Mouse (Mus musculus) MEL (cell line): ENCODE data around the gene Col3a1. TPM values are rescaled to one million over a fixed set of nuclear protein-coding genes. Genes with fewer than 3 reads are reported as not detected.

Experiments
- DNase-seq: peaks from one replicate; pipeline ENCODE4 v3.0.0; 2011; ENCODE audit warnings: low read depth, low spot score
- H3K27ac ChIP-seq: 2 replicates; pipeline ENCODE4 v1.5.1; 2012; ENCODE audit warnings: low read depth, mild to moderate bottlenecking, control low read depth, low read length, moderate library complexity; ENCODE audit not compliant: control insufficient read depth
- H3K27me3 ChIP-seq, 2 experiments: fragments of 150-350 bp in 1 of 2; sonication (generic) in 1 of 2; 2 replicates each; pipeline ENCODE4 v1.6.1; 2012; ENCODE audit warnings: low read length in 2 of 2, mild to moderate bottlenecking in 2 of 2, improper control_type of control experiment in 1 of 2, moderate library complexity in 1 of 2; ENCODE audit not compliant: insufficient read depth in 2 of 2, control insufficient read depth in 1 of 2
- H3K36me3 ChIP-seq, 2 experiments: 2 replicates each; pipeline ENCODE4 v1.6.1; 2012 to 2014; ENCODE audit warnings: low read length in 2 of 2, improper control_type of control experiment in 1 of 2, inconsistent platforms in 1 of 2, mild to moderate bottlenecking in 1 of 2; ENCODE audit not compliant: insufficient read depth in 2 of 2, control insufficient read depth in 1 of 2
- H3K4me1 ChIP-seq, 2 experiments: fragments of 150-350 bp in 1 of 2; sonication (generic) in 1 of 2; 2 replicates each; pipeline ENCODE4 v1.6.1; 2012; ENCODE audit warnings: low read length in 2 of 2, improper control_type of control experiment in 1 of 2, mild to moderate bottlenecking in 1 of 2; ENCODE audit not compliant: insufficient read depth in 2 of 2, control insufficient read depth in 1 of 2
- H3K4me3 ChIP-seq, 2 experiments: fragments of 150-350 bp in 1 of 2; sonication (generic) in 1 of 2; 2 replicates each; pipeline ENCODE4 v1.5.1; 2012; ENCODE audit warnings: low read depth in 2 of 2, low read length in 2 of 2, mild to moderate bottlenecking in 2 of 2, moderate library complexity in 2 of 2, control low read depth in 1 of 2, improper control_type of control experiment in 1 of 2; ENCODE audit not compliant: control insufficient read depth in 1 of 2, insufficient read depth in 1 of 2
- H3K79me2 ChIP-seq: 2 replicates; pipeline ENCODE4 v1.6.1; 2012; ENCODE audit warnings: mild to moderate bottlenecking, low read length, moderate library complexity; ENCODE audit not compliant: control insufficient read depth, poor library complexity, insufficient read depth
- H3K9ac ChIP-seq: 2 replicates; pipeline ENCODE4 v1.6.1; 2012; ENCODE audit warnings: low read depth, mild to moderate bottlenecking, control low read depth, low read length, moderate library complexity; ENCODE audit not compliant: control insufficient read depth, poor library complexity, severe bottlenecking
- H3K9me3 ChIP-seq: fragments of 150-350 bp; sonication (generic); replicated peaks from 2 replicates; pipeline ENCODE4 v1.6.1; 2012; ENCODE audit warnings: mild to moderate bottlenecking, low read length, improper control_type of control experiment, moderate library complexity; ENCODE audit not compliant: insufficient read depth
- BHLHE40 ChIP-seq: IDR thresholded peaks from 2 replicates; pipeline ENCODE4 v1.6.1; 2012; ENCODE audit warnings: low read depth, mild to moderate bottlenecking, inconsistent platforms, low read length, improper control_type of control experiment, borderline replicate concordance
- CTCF ChIP-seq, 3 experiments: IDR thresholded peaks in 2 of 3; conservative IDR thresholded peaks in 1 of 3; 2 replicates each; pipeline ENCODE4 v1.5.1; 2011 to 2012; ENCODE audit warnings: low read length in 3 of 3, low read depth in 2 of 3, mild to moderate bottlenecking in 2 of 3, improper control_type of control experiment in 1 of 3, inconsistent platforms in 1 of 3, mixed read lengths in 1 of 3, moderate library complexity in 1 of 3; ENCODE audit not compliant: control insufficient read depth in 1 of 3, insufficient read depth in 1 of 3, poor library complexity in 1 of 3, severe bottlenecking in 1 of 3
- E2F4 ChIP-seq: IDR thresholded peaks from 2 replicates; pipeline ENCODE4 v1.6.1; 2011; ENCODE audit warnings: low read depth, low read length, improper control_type of control experiment, borderline replicate concordance
- ELF1 ChIP-seq: IDR thresholded peaks from 2 replicates; pipeline ENCODE4 v1.6.1; 2014; ENCODE audit warnings: low read depth, mild to moderate bottlenecking, inconsistent platforms, low read length, improper control_type of control experiment, moderate library complexity
- GABPA ChIP-seq: IDR thresholded peaks from 2 replicates; pipeline ENCODE4 v1.6.1; 2012; ENCODE audit warnings: low read depth, mild to moderate bottlenecking, inconsistent platforms, low read length, improper control_type of control experiment, moderate library complexity
- JUND ChIP-seq: IDR thresholded peaks from 2 replicates; pipeline ENCODE4 v1.6.1; 2011; ENCODE audit warnings: low read depth, mild to moderate bottlenecking, improper control_type of control experiment, low read length
- KAT2A ChIP-seq: conservative IDR thresholded peaks from 2 replicates; pipeline ENCODE4 v1.6.1; 2012; ENCODE audit warnings: low read depth, low read length, improper control_type of control experiment, inconsistent platforms
- MAFK ChIP-seq: IDR thresholded peaks from 2 replicates; pipeline ENCODE4 v1.6.1; 2011; ENCODE audit warnings: low read depth, mild to moderate bottlenecking, low read length, improper control_type of control experiment, borderline replicate concordance
- MAX ChIP-seq: IDR thresholded peaks from 2 replicates; pipeline ENCODE4 v1.6.1; 2011; ENCODE audit warnings: low read length, improper control_type of control experiment
- MAZ ChIP-seq: IDR thresholded peaks from 2 replicates; pipeline ENCODE4 v1.6.1; 2012; ENCODE audit warnings: low read depth, mild to moderate bottlenecking, inconsistent platforms, low read length, improper control_type of control experiment
- MXI1 ChIP-seq: IDR thresholded peaks from 2 replicates; pipeline ENCODE4 v1.6.1; 2011; ENCODE audit warnings: mild to moderate bottlenecking, low read depth, low read length, improper control_type of control experiment
- MYC ChIP-seq: IDR thresholded peaks from 2 replicates; pipeline ENCODE4 v1.6.1; 2011; ENCODE audit warnings: low read depth, mild to moderate bottlenecking, low read length, improper control_type of control experiment, moderate library complexity
- NELFE ChIP-seq: IDR thresholded peaks from 2 replicates; pipeline ENCODE4 v1.6.1; 2011; ENCODE audit warnings: low read depth, low read length, improper control_type of control experiment
- NRF1 ChIP-seq: IDR thresholded peaks from 2 replicates; pipeline ENCODE4 v1.6.1; 2014; ENCODE audit warnings: low read depth, mild to moderate bottlenecking, inconsistent platforms, low read length, improper control_type of control experiment, moderate library complexity; ENCODE audit not compliant: poor library complexity, insufficient read depth, severe bottlenecking
- POLR2A ChIP-seq, 2 experiments: IDR thresholded peaks; 2 replicates each; pipeline ENCODE4 v1.6.1; 2011 to 2012; ENCODE audit warnings: low read length in 2 of 2, mild to moderate bottlenecking in 2 of 2, control low read depth in 1 of 2, improper control_type of control experiment in 1 of 2, low read depth in 1 of 2, moderate library complexity in 1 of 2; ENCODE audit not compliant: control insufficient read depth in 1 of 2, insufficient read depth in 1 of 2, poor library complexity in 1 of 2
- POLR2AphosphoS2 ChIP-seq: IDR thresholded peaks from 2 replicates; pipeline ENCODE4 v1.6.1; 2011; ENCODE audit warnings: low read length, improper control_type of control experiment
- RAD21 ChIP-seq: IDR thresholded peaks from 2 replicates; pipeline ENCODE4 v1.6.1; 2011; ENCODE audit warnings: mild to moderate bottlenecking, low read depth, low read length, improper control_type of control experiment
- RCOR1 ChIP-seq: IDR thresholded peaks from 2 replicates; pipeline ENCODE4 v1.6.1; 2012; ENCODE audit warnings: low read depth, mild to moderate bottlenecking, inconsistent platforms, low read length, improper control_type of control experiment
- TAL1 ChIP-seq: IDR thresholded peaks from 2 replicates; pipeline ENCODE4 v1.6.1; 2012; ENCODE audit warnings: mild to moderate bottlenecking, inconsistent platforms, low read length, moderate library complexity, mixed read lengths
- UBTF ChIP-seq: IDR thresholded peaks from 2 replicates; pipeline ENCODE4 v1.6.1; 2012; ENCODE audit warnings: low read depth, mild to moderate bottlenecking, inconsistent platforms, low read length, improper control_type of control experiment, moderate library complexity, borderline replicate concordance; ENCODE audit not compliant: insufficient read depth
- ZKSCAN1 ChIP-seq: IDR thresholded peaks from 2 replicates; pipeline ENCODE4 v1.6.1; 2012; ENCODE audit warnings: low read depth, mild to moderate bottlenecking, inconsistent platforms, low read length, improper control_type of control experiment, moderate library complexity
- polyA plus RNA-seq, 2 experiments: library from polyadenylated mRNA; stranded (reverse) in 1 of 2; unstranded in 1 of 2; fragments of >175 nt in 1 of 2; fragments of >200 nt in 1 of 2; gene quantifications; 2 replicates each; pipeline versions ENCODE4 v1.2.1 to v1.2.4; 2012; ENCODE audit warnings: low replicate concordance in 2 of 2, low read depth in 1 of 2; ENCODE audit not compliant: insufficient read length in 2 of 2, insufficient read depth in 1 of 2, missing spikeins in 1 of 2
- total RNA-seq: library from RNA; depleted of rRNA; stranded (reverse); fragments of 300-350 nt; gene quantifications from 2 replicates; pipeline ENCODE4 v1.2.3, GENCODE M21; 2012; rRNA removed

Gene Col3a1
- total RNA-seq (not detected in 2 replicates), polyA plus RNA-seq (not detected)

DNA sequence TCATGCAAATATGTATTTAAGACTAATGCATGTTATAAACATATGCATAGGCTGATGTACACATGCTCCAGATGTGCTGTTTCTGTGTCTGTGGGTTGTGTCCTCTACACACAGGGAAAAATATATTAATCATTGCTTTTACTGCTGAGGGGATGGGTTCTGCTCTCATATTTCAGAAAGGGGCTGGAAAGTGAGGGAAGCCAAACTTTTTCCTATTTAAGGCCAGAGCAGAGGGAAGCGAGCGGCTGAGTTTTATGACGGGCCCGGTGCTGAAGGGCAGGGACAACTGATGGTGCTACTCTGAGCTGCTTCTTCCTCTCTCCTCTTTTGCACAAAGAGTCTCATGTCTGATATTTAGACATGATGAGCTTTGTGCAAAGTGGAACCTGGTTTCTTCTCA lies at the start of gene Col3a1:
Col3a1 (plus strand) TSS at position 151 of the 400 bp plus-strand sequence.
- no peaks in the 10 kb centered on the region for H3K79me2 ChIP-seq
- no peak within 1 kb of the TSS for H3K4me3 ChIP-seq
- TF ChIP-seq KAT2A (no peak), TAL1 (no peak), RCOR1 (no peak), ELF1 (no peak), NELFE (no peak), GABPA (no peak), E2F4 (no peak), ZKSCAN1 (no peak), BHLHE40 (no peak), CTCF (IDR thresholded peaks at IDR 0.05 in 2 of 3, conservative IDR thresholded peaks at IDR 0.05 in 1 of 3; ENCODE audit: control insufficient read depth in 1 of 3, insufficient read depth in 1 of 3, low read depth in 2 of 3, low read length in 3 of 3, poor library complexity in 1 of 3, severe bottlenecking in 1 of 3) (no peak), MYC (no peak), UBTF (no peak), RAD21 (no peak), MXI1 (no peak), JUND (no peak), POLR2A (IDR thresholded peaks at IDR 0.05; ENCODE audit: control insufficient read depth in 1 of 2, insufficient read depth in 1 of 2, low read depth in 1 of 2, low read length in 2 of 2, poor library complexity in 1 of 2) (no peak), MAZ (no peak), NRF1 (no peak)
- H3K27me3 ChIP-seq, result peaks cover 0 to 1% of the 10 kb centered on the region in 2 experiments; a peak in 3 of 4 replicates
- H3K27ac ChIP-seq, result no peak within 1 kb of the TSS
- no peaks in the 10 kb centered on the region for H3K4me1 ChIP-seq
- no peaks in the 10 kb centered on the region for H3K9me3 ChIP-seq
- no peaks in the 10 kb centered on the region for H3K36me3 ChIP-seq
- H3K9ac ChIP-seq, result no peak within 1 kb of the TSS
- no peak for DNase-seq

DNA sequence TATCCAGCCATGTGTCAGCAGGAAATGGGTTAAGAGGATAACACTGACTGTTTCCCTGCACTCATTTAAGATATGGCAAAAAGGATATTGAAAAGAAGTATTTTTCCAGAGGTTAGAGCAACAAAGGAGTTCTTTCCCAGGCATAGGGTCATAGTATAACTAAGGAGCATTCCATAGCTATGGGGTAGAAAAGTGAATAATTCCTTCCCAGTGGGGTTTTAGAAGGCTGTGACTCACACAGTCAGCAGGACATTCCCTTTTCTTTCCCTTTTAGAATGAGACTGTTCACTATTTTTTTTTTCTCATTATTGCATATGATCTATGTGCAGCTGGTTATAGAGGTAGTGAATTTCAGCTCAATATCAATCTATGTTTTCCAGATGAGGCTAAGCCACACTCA lies 41.9 kb upstream of the Col3a1 start:
- H3K4me1 ChIP-seq, result no peaks in the 10 kb centered on the region
- H3K27me3 ChIP-seq, result no peaks in the 10 kb centered on the region
- H3K4me3 ChIP-seq, result no peak overlapping the region
- DNase-seq, result no peak
- no peak overlapping the region for H3K9ac ChIP-seq
- H3K79me2 ChIP-seq, result no peaks in the 10 kb centered on the region
- H3K36me3 ChIP-seq, result no peaks in the 10 kb centered on the region
- H3K27ac ChIP-seq, result no peak overlapping the region
- TF ChIP-seq MXI1 (no peak), TAL1 (no peak), POLR2AphosphoS2 (no peak), MAX (no peak), MAFK (no peak)
- H3K9me3 ChIP-seq, result no peaks in the 10 kb centered on the region
